Mouse (Mus musculus) mesoderm, embryonic 11.5 days (tissue): Measurements from ENCODE around the gene Rnaset2a.
"Not testable (repeated sequence)": the region's sequence is repeated elsewhere in the genome, so short reads cannot be mapped to it uniquely, and the experiment has no call there.

Experiments used
- DNase-seq: peaks from one replicate; pipeline ENCODE4 v3.0.0-alpha.2; 2012; ENCODE audit warnings: low read depth, low spot score

The Rnaset2a gene

DNA sequence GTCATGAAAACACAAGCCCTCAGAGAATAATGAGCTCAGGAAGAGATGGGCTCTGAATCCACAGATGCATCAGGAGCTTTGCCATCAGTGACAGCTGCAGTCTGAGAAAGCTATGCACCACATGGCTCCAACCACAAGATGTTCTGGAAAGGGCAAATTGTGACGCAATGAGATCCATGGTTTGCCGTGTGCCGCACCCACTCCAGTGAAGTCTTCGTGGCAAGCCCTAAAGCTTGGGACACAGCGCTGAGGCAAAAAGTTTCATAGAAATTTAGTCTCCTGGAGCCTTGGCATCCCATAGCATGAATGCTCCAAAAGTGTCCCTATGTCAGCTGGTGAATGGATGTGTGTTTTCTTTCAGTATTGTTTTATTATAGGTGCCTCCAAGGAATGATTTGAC lies 9.8 kb downstream of the Rnaset2a start:
- not testable (repeated sequence) for DNase-seq

DNA sequence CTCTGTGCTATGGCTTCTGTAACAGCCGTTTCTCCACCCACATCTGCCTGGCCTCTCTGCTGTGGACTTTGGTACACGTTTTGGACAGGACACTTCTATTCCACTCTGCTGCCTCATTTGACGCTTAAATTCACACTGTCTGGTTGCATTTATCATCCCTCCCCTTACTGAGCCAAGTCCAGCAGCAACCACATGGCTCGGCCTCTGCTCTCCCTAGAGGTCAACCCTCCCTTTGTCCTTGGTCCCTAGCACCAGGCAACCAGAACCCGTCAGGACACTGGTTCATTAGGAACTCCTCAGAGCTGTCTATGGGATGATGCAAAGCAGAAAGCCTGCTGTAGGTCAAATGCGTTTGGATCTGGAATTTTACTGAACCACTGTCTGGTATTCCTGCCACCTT lies 17.0 kb downstream of the Rnaset2a start:
- not testable (repeated sequence) for DNase-seq

DNA sequence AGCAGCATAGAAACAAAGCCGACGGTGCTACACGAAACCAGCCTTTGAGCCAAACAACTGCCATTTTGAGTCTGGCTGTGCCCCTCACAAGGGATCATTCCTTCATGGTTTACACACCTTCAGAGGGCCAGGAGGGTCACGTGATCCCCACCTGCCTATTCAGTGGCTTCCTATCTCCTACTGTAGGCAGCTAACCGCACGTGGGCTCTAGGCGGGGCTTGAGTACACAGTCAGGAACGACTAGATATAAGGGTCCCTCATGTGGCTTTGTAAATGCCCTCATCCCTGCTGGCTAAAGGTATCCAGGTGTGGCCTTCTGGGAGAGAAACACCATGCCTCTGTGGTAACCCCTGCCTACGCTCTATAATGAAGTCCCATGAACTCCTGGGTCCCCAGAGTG lies 18.3 kb downstream of the Rnaset2a start:
- not testable (repeated sequence) for DNase-seq

DNA sequence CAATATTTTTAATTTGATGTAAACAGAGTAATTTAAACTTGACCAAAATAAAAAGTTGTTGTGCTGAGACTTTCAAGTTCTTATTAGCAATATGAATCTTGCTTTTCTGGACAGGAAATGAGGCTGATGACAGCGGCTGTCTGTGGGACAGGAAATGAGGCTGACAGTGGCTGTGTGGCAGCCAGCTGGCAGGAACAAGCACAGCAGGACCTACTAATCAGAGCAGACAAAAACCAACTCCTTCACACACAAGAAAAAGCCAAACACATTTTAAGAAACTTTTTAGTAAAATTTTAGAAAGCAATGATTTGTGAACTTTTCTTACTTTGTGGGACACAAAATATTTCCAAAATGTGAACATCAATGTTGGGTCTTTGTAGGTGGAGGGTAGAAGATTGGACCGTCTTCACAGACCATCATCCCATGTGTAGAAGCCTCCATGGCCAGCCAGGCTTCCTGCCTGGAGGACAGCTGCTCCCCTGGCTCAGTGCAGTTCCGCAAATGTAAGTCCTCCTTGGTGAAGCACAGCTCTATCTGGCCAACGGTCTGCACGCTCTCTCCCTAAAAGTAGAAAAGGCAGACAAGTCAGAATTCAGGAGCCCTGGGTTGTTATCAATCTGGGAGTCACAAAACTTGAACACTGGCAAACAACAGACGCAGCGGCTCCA lies 19.4 kb downstream of the Rnaset2a start:
- DNase-seq = not testable (repeated sequence)

DNA sequence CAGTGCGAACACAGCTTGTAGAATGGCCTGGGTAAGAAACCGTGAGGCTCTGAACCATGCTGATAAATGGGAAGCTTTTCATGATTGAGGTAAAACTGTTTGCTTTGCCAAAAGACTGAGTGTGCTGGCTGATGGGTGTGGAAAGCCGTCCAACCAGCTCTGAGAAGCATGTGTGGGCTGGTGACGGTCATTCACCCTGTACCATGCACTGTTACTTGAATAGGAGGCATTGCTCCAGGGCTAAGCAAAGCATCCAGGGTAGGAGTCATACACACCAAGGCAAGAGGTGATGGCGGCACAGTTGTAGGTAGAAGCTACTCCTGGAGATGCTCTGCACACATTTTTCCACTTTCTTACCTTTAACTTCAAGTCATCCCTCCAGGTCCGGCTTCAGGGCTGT lies 23.3 kb downstream of the Rnaset2a start:
- DNase-seq = not testable (repeated sequence)

DNA sequence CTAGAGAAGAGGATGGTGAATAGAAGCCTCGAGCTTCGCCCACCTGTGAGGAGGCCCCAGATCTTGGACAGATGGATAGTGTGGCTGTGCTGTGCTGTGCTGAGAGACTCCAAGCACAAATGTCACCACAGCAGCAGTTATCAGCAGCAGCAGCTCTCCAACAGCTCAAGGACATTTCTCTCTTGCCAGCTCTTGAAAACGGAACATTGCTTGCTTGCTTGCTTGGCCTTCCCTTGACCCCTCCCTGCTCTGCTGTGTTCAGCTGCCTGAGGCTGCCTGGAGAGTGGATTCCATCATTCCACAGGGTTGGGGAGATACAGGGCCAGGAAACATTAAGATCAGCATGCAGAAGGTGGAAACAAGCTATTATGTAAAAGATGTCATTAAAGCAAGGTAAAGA lies 24.9 kb downstream of the Rnaset2a start:
- DNase-seq = not testable (repeated sequence)

DNA sequence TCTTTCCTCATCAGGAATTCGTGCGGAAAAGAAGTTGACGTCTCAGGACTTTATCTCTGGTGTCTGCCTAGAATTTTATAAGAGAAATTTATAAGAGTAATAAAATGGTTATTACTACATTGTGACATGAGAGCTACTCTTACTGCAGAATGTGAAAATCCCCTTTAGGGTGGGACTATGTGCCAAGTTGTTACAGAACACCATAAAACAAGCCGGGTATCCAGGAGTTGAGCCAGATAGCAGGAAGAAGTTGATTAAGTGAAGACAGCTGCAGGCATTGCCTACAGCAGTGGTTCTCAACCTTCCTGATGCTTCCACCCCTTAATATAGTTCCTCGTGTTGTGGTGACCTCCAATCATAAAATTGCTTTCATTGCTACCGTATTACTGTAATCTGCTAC lies 31.0 kb downstream of the Rnaset2a start:
- DNase-seq = not testable (repeated sequence)

DNA sequence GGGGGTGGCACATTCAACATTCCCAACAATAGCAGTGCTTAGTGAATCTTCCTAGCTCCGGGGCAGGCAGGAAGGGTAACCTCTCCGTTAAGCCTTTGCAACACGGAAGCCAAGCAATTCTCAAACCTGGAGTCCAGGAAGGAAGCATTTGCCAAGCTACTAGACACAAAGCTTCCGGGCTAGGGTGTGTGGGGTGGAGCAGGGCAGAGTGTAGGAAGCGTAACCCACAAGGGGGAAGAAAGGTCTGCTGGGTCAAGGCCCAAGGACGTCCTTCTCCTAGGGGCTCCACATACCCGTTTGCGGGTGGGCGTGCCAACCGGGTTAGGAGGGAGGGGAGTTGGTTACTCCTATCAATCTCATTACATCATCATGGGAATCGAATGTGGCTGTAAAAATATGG lies 31.5 kb downstream of the Rnaset2a start:
- not testable (repeated sequence) for DNase-seq

DNA sequence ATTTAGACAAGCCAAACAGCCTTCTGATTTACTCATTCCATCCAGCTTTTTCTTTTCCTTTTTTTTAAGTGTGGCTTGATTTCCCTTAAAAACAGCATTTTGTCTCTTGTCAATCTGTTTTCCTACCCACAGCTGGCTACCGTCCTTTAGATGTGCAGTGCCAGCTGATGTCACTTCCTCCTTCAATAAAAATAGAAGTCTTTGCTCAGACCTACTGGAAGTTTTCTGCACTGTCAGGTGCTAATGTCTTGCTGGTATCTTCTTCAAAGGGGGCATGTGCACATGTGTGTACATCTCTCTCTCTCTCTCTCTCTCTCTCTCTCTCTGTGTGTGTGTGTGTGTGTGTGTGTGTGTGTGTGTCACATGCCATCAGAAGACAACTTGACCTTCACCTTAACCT lies 35.7 kb downstream of the Rnaset2a start:
- DNase-seq = not testable (repeated sequence)

DNA sequence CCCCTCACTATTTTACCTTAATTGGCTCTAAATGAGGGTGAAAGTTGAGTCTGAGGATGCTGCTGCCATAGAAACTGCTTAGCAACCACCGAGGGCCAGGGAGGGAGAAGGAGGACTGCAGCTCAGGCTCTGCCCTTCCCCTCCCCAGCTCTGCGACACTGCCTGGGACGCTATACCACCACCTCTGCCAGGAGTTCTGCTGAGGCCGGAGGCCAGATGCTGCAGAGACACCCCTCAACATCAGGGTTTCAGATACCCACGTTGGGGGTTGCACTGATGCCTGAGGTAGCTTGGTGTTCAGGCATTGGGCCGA lies 46.6 kb downstream of the Rnaset2a start:
- DNase-seq = not testable (repeated sequence)

DNA sequence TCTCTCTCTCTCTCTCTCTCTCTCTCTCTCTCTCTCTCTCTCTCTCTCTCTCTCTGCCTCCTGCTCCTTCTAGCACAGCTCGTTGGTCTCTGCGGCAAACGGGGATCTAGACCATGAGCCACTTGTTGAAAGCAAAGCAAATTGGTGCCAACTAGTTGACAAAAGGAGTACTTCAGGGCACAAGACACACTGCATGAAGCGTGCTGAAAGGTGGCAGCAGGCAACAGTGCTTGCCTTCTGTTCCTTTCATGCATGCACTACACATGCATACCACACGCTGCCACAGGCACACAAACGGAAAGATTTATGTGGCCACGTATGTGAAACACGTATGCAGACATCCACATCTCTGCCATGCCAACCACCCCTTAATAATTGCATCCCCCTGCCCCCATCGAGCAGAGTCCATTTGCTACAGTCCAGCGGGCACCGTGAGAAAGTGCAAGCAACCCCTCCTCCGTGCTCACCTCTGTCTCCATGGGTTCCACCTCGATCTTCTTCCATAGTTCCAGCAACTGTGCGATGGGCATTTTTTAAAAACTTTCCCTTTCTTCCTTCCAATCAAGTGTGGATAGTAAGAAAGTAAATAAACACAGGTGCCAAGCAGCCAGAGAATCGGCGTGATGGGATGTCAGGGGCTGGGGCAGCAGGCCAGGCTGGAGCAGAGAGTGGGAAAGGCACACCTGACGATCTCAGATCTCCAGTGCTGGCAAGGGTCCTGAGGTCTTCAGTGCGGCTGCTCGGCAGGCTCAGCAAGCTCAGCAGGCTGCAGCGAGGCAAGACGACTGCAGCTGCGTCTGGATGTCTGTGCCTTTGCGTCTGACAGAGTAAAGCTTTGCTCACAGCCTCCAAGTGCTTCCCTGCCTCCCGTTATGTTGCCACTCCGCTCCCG lies 47.2 kb downstream of the Rnaset2a start:
- not testable (repeated sequence) for DNase-seq

DNA sequence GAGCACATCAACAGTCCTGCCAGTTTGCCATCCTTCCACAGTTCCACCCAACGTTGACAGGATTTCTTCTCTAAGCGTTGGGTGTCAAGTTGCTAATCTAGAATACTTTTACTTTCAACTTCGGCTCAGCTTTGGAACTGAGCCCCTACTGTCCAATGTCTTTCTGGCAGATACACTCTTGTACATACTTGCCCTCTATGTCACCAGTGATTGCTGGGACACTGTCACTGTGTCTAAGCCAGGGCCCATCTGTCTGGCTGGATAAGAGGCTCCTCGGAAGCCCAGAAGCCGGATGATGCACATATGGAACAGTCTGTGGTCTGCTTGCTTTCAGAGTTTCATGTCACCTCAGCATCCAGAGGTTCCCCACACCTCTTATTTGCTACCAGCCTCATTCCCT lies 51.7 kb downstream of the Rnaset2a start:
- not testable (repeated sequence) for DNase-seq

DNA sequence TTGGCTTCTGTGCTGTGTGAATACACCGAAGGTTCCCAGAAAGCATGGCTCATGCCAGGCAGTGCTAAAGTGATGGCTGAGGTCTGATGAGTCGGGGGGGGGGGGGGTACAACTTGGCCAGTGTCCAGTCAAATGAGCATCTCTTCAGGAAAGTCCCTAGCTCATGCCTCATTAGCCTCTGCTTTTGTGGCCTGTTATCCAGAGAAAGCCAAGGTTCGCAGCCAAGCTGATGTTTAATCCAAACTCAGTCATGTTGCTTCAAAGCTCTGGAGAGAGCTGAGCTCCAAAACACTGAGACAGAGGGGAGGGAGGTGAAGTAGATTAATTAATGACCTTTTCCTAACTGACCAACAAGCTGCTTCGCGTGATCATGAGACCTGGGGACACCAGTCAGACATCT lies 52.2 kb downstream of the Rnaset2a start:
- not testable (repeated sequence) for DNase-seq

DNA sequence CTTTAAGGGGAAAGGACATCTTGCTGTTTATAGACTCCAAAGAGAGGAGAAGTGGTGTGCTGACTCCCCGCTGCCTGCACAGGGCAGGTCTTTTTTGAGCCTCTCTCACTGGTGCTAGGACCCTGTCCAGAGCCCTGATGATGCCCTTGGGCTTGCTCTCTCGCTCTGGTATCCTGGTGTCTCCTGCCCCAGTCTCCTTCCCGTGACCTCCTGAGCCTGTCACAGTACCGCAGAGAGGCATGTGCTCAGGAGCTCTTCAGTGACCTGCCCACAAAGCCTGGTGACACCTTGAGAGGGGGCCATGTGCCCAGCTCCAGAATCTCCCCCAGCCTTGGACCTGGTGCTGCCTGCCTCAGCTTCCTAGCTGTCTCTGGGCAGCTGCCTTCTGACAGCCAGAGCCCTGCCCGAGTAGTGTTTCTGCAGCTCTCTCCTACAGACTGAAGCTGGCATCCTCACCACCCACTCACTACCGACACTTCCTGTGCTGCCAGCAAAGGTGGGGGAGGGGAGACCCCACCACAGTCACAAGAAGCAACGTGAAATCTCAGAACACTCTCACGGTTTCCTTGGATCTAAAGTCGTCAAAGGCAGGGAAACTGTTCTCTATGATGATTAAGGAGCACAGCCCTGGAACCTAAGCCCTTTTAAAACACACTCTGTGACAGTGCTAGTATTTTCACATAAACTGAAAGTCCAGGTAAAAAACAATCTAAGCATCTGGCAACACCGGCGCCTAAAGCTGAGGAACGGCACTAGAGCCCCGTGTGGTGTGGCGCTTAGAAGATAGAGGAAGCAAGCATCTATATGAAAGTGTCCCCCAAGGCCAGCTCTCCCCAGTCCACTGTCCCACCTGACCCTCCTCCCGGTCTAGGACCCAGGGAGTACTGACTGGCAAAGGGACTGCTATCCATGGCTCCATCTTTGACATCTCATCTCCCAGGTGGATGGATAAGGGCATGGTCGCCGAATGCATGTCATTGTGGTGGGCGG lies 55.1 kb downstream of the Rnaset2a start:
- DNase-seq = not testable (repeated sequence)

DNA sequence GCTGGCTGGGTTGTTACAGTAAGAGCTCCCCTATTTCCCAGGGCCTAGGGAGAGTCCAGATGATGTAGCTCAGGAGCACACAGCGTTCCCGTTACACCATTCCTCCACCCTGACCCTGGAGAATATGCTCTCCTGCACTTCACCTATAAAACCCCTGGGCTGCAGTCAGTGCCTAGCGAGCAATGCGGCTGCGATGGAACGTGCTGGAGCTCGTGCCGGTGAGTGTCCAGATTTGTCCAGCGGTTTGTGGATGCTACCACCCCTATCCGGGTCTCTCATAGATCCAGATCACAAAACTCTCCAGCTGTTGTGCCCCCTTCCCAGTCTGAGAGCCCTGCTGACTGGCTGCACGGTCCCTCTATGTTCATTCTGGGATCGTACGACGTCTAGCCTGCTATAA lies 56.6 kb downstream of the Rnaset2a start:
- not testable (repeated sequence) for DNase-seq

DNA sequence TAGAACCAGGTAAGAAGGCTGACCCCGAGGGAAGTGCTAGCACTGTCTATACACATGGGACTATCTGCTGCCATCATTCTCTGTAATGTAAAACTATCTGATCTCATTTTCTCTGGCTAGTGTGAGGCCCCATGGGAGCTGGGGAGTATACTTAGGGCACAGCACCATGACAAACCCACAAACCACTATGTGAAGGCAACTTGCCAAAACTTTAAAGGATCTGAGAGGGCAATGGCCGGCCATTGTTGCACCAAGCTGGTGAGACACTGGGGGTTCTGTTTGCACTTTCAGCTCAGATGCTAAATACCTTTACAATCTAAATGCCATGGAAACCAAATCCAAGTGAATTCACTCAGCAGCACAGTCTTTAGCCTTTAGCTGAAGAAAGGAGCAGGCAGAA lies 78.0 kb downstream of the Rnaset2a start:
- DNase-seq = not testable (repeated sequence)
